Mouse (Mus musculus): Measurements from ENCODE around the gene Atxn3.

DNA sequence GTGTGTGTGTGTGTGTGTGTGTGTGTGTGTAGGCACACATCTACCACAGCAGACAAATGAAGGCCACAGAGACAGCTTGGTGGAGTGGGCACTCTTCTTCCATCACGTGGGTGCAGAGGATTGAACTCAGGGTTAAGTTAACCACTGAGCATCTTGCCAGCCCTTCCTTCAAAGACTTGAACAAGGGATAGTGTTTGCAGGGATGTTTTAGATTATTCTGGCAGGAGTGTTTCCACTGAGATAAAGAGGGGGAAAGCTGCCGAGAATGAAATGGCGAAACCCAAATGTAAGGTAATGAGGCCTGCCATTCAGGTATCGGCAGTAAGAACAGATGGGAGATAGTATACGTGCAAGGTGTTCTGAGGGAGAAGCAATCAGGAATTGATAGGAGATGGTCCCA lies 20.1 kb upstream of the Atxn3 start:
- TF ChIP-seq CTCF (IDR thresholded peaks at IDR 0.05; ENCODE audit: insufficient read depth, low read length) (no peak), POLR2A (IDR thresholded peaks at IDR 0.05; ENCODE audit: borderline replicate concordance, extremely low read depth, low read depth, low read length) (no peak)
